Mouse (Mus musculus) C2C12 (cell line): ENCODE measurements around the gene Ffar4. TPM values are rescaled to one million over a fixed set of nuclear protein-coding genes. Genes with fewer than 3 reads are reported as not detected.

Source experiments
- H3K27me3 ChIP-seq: one replicate; pipeline ENCODE4 v1.6.1; 2011; ENCODE audit not compliant: control insufficient read depth, insufficient read depth, insufficient read length
- H3K36me3 ChIP-seq: one replicate; pipeline ENCODE4 v1.6.1; 2011; ENCODE audit not compliant: control insufficient read depth, insufficient read depth
- H3K4me3 ChIP-seq: one replicate; pipeline ENCODE4 v1.5.1; 2011; ENCODE audit warnings: mild to moderate bottlenecking, control low read depth; ENCODE audit not compliant: poor library complexity, insufficient read depth, severe bottlenecking
- H3K79me2 ChIP-seq: one replicate; pipeline ENCODE4 v1.6.1; 2011; ENCODE audit not compliant: control insufficient read depth, insufficient read depth
- H3K79me3 ChIP-seq: one replicate; pipeline ENCODE4 v1.6.1; 2011; ENCODE audit warnings: low read depth, control low read depth
- H3ac ChIP-seq: one replicate; pipeline ENCODE3; 2011; ENCODE audit warnings: low read depth; ENCODE audit not compliant: control insufficient read depth, insufficient read length
- CEBPB ChIP-seq: IDR thresholded peaks from one replicate; pipeline ENCODE4 v1.6.1; 2011; ENCODE audit warnings: low read depth, mild to moderate bottlenecking, control low read depth, moderate library complexity
- CTCF ChIP-seq: IDR thresholded peaks from one replicate; pipeline ENCODE4 v1.5.1; 2011; ENCODE audit not compliant: control insufficient read depth, insufficient read depth, insufficient read length
- FOSL1 ChIP-seq: IDR thresholded peaks from one replicate; pipeline ENCODE4 v1.8.0; 2011; ENCODE audit warnings: mild to moderate bottlenecking, low read length; ENCODE audit not compliant: poor library complexity, insufficient read depth, severe bottlenecking
- MAX ChIP-seq: IDR thresholded peaks from one replicate; pipeline ENCODE4 v1.6.1; 2011; ENCODE audit warnings: mild to moderate bottlenecking, control low read depth
- MYOD1 ChIP-seq: IDR thresholded peaks from one replicate; pipeline ENCODE4 v1.6.1; 2011; ENCODE audit warnings: low read depth; ENCODE audit not compliant: control insufficient read depth, insufficient read length
- MYOG ChIP-seq: IDR thresholded peaks from one replicate; pipeline ENCODE4 v1.6.1; 2011; ENCODE audit not compliant: control insufficient read depth, insufficient read length; ENCODE audit errors: extremely low read depth
- USF1 ChIP-seq: IDR thresholded peaks from one replicate; pipeline ENCODE4 v1.6.1; 2011; ENCODE audit warnings: low read depth, mild to moderate bottlenecking, control low read depth, moderate library complexity
- polyA plus RNA-seq: library from polyadenylated mRNA; unstranded; fragments of >200 nt; fragmentation: generic; extraction: Trizol; gene quantifications from one replicate; pipeline ENCODE4 v1.2.1, GENCODE M21; 2012; ENCODE audit warnings: missing spikeins

Ffar4 gene
- polyA plus RNA-seq, 1 experiment = not detected

- Histone ChIP-seq H3ac (no peak overlapping the region), H3K36me3 (no peaks in the 10 kb centered on the region), H3K79me2 (no peaks in the 10 kb centered on the region), H3K79me3 (no peaks in the 10 kb centered on the region), H3K4me3 (no peak overlapping the region), H3K27me3 (peaks cover 5% of the 10 kb centered on the region)
- TF ChIP-seq CEBPB = no peak
Measured at GRCm38 (mm10) chr19:38085841-38086240, 11.0 kb upstream of the Ffar4 start.

- no peaks in the 10 kb centered on the region for H3K36me3 ChIP-seq
- no peak overlapping the region for H3ac ChIP-seq
- no peaks in the 10 kb centered on the region for H3K79me2 ChIP-seq
- peak; percentile 41 for TF ChIP-seq CTCF
- no peak for TF ChIP-seq USF1
- H3K4me3 ChIP-seq = no peak overlapping the region
- H3K79me3 ChIP-seq = no peaks in the 10 kb centered on the region
- H3K27me3 ChIP-seq = peaks cover 5% of the 10 kb centered on the region
Measured at GRCm38 (mm10) chr19:38086948-38087551, 9.8 kb upstream of the Ffar4 start.

- peaks cover 12% of the 10 kb centered on the region for H3K27me3 ChIP-seq
Measured at GRCm38 (mm10) chr19:38089358-38089757, 7.5 kb upstream of the Ffar4 start.

GRCm38 (mm10) chr19:38091512-38091985, 5.3 kb upstream of the Ffar4 start:
- no peak overlapping the region for H3K4me3 ChIP-seq
- peaks cover 20% of the 10 kb centered on the region for H3K27me3 ChIP-seq
- no peaks in the 10 kb centered on the region for H3K79me3 ChIP-seq
- no peak overlapping the region for H3ac ChIP-seq
- H3K79me2 ChIP-seq = no peaks in the 10 kb centered on the region
- no peak for TF ChIP-seq CTCF
- TF ChIP-seq MAX = no peak
- no peak for TF ChIP-seq CEBPB
- no peaks in the 10 kb centered on the region for H3K36me3 ChIP-seq

More at GRCm38 (mm10) chr19:38089358-38089757, 7.5 kb upstream of the Ffar4 start:
- Histone ChIP-seq H3K79me3 (no peaks in the 10 kb centered on the region), H3K4me3 (no peak overlapping the region), H3K79me2 (no peaks in the 10 kb centered on the region), H3K36me3 (no peaks in the 10 kb centered on the region), H3ac (no peak overlapping the region)
- TF ChIP-seq CTCF = no peak
- TF ChIP-seq MYOD1 = no peak
- TF ChIP-seq MAX = no peak
- no peak for TF ChIP-seq USF1
- TF ChIP-seq CEBPB = no peak
- no peak for TF ChIP-seq FOSL1

GRCm38 (mm10) chr19:38096231-38096630, 640 bp upstream of the Ffar4 start:
- Histone ChIP-seq H3K27me3 (peaks cover 42% of the 10 kb centered on the region), H3K79me3 (no peaks in the 10 kb centered on the region), H3ac (no peak overlapping the region), H3K36me3 (no peaks in the 10 kb centered on the region), H3K79me2 (no peaks in the 10 kb centered on the region), H3K4me3 (no peak overlapping the region)
- no peak for TF ChIP-seq USF1
- no peak for TF ChIP-seq MYOD1
- no peak for TF ChIP-seq MYOG
- TF ChIP-seq MAX = no peak
- no peak for TF ChIP-seq CTCF
- TF ChIP-seq FOSL1 = no peak
- TF ChIP-seq CEBPB = no peak

GRCm38 (mm10) chr19:38107871-38108270, 11.0 kb downstream of the Ffar4 start:
- Histone ChIP-seq H3K79me2 (no peaks in the 10 kb centered on the region), H3K4me3 (no peak overlapping the region), H3K27me3 (peaks cover 10% of the 10 kb centered on the region), H3K79me3 (no peaks in the 10 kb centered on the region), H3K36me3 (no peaks in the 10 kb centered on the region), H3ac (no peak overlapping the region)
- no peak for TF ChIP-seq MAX
- TF ChIP-seq CTCF = no peak
- no peak for TF ChIP-seq CEBPB
- no peak for TF ChIP-seq FOSL1
- TF ChIP-seq MYOD1 = no peak
- no peak for TF ChIP-seq USF1
- TF ChIP-seq MYOG = no peak
